Mouse (Mus musculus): ENCODE measurements around the gene Mysm1.

Mysm1 gene

GRCm38 (mm10) chr4:94978590-94979499 is at the start of gene Mysm1:
TSS of gene Mysm1 (minus strand) at chr4:94979100.
- peak; percentile 94 for DNase-seq

- DNase-seq = no peak
These were observed 47.1 kb upstream of the Mysm1 start for GRCm38 (mm10) chr4:95025847-95026600.

GRCm38 (mm10) chr4:95023350-95023953 is 44.6 kb upstream of the Mysm1 start:
- DNase-seq = no peak

GRCm38 (mm10) chr4:95021649-95022637 is 43.0 kb upstream of the Mysm1 start:
- DNase-seq = no peak

- DNase-seq = no peak
These were observed 41.3 kb upstream of the Mysm1 start for GRCm38 (mm10) chr4:95020201-95020600.

- DNase-seq = no peak
These were observed 39.3 kb upstream of the Mysm1 start for GRCm38 (mm10) chr4:95018221-95018620.

GRCm38 (mm10) chr4:95012706-95013105 is 33.8 kb upstream of the Mysm1 start:
- DNase-seq = no peak

GRCm38 (mm10) chr4:95012256-95012655 is 33.4 kb upstream of the Mysm1 start:
- no peak for DNase-seq

GRCm38 (mm10) chr4:95008175-95009057 is 29.5 kb upstream of the Mysm1 start:
- peak; percentile 53 for DNase-seq

- DNase-seq = no peak
These were observed 28.9 kb upstream of the Mysm1 start for GRCm38 (mm10) chr4:95007759-95008158.

GRCm38 (mm10) chr4:95005251-95005830 is 26.4 kb upstream of the Mysm1 start:
- no peak for DNase-seq

GRCm38 (mm10) chr4:95001043-95001775 is 22.3 kb upstream of the Mysm1 start:
- DNase-seq = no peak

- no peak for DNase-seq
These were observed 21.2 kb upstream of the Mysm1 start for GRCm38 (mm10) chr4:95000147-95000546.

GRCm38 (mm10) chr4:94999249-94999648 is 20.3 kb upstream of the Mysm1 start:
- no peak for DNase-seq

- DNase-seq = no peak
These were observed 17.0 kb upstream of the Mysm1 start for GRCm38 (mm10) chr4:94995862-94996261.

- no peak for DNase-seq
These were observed 11.3 kb upstream of the Mysm1 start for GRCm38 (mm10) chr4:94990204-94990603.

GRCm38 (mm10) chr4:94987725-94988124 is 8.8 kb upstream of the Mysm1 start:
- DNase-seq = no peak

GRCm38 (mm10) chr4:94979500-94979915 is 608 bp upstream of the Mysm1 start:
- DNase-seq = no peak

GRCm38 (mm10) chr4:94973321-94973720 is 5.6 kb downstream of the Mysm1 start:
- no peak for DNase-seq

GRCm38 (mm10) chr4:94952773-94953172 is 26.1 kb downstream of the Mysm1 start:
- DNase-seq = no peak

Data from liver (tissue).